ENCODE assay signal across 15 mouse cellular contexts in the genomic region with DNA sequence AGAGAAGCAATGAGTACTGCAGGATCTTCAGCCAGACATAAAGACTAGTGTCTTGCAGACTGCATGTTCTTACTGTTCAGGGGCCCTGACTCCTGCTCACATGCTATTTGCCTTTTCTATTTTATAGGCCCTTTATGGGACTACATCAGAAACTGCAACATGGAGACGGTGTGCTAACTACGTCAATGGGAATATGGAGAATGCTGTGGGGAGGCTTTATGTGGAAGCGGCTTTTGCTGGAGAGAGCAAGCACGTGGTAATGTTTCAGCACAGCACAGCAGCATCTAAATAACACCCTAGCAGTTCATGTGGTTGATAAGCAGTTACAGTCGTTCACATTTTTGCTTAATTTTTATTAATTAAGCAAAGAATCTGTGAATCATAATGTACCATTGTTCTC.
"Had no signal": no experiment of that assay in that cellular context is flagged by ENCODE, and none has a peak within 500 bp of the region (broad histone marks: within the 10 kb centered on the region; RNA-seq: fewer than 3 reads in every experiment).

No protein-coding gene starts in this region.

- H3K4me3 ChIP-seq: neural tube, embryonic 12.5 days; neural tube, embryonic 13.5 days; stomach, embryonic 15.5 days had no signal

- H3K4me1 ChIP-seq: neural tube, embryonic 12.5 days; neural tube, embryonic 13.5 days; stomach, embryonic 15.5 days had no signal

- H3K36me3 ChIP-seq: neural tube, embryonic 12.5 days; neural tube, embryonic 13.5 days; stomach, embryonic 15.5 days had no signal

- H3K4me2 ChIP-seq: neural tube, embryonic 12.5 days; neural tube, embryonic 13.5 days; stomach, embryonic 15.5 days had no signal

- H3K9me3 ChIP-seq: neural tube, embryonic 12.5 days; neural tube, embryonic 13.5 days; stomach, embryonic 15.5 days had no signal

- H3K27ac ChIP-seq: neural tube, embryonic 12.5 days; neural tube, embryonic 13.5 days; stomach, embryonic 15.5 days had no signal

- DNase-seq: retina, postnatal 1 day; right cerebral cortex, adult 18-20 months; right cerebral cortex, postnatal 14 days; right cerebral cortex, postnatal 25 days; right cerebral cortex, postnatal 4 days; spleen, adult 18-20 months; thymus, adult 18-20 months; thymus, adult 2 months; thymus, postnatal 14 days; thymus, postnatal 25 days; thymus, postnatal 36 days; thymus, postnatal 4 days had no signal

- H3K9ac ChIP-seq: neural tube, embryonic 12.5 days; neural tube, embryonic 13.5 days; stomach, embryonic 15.5 days had no signal

- H3K27me3 ChIP-seq: neural tube, embryonic 12.5 days; neural tube, embryonic 13.5 days; stomach, embryonic 15.5 days had no signal
